In the genomic region with DNA sequence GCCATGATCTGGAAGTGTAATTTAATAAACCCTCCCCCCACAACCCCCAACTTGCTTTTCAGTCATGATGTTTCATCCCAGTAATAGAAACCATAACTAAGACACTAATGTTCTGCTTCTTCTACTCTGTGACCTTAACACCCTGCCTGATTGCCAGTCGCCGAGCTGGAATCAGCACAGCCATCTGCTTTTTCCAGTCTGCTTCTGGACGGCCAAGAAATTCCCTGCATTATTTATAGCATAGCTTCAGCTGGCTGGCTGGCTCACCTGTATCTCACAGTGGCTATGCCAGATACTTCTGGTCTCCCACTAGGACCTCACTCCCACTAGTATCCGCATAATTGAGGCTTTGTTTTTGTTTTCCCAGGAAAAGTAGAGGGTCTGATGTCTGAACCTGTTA, we compare ENCODE assay signal across 19 mouse cellular contexts. TPM values are rescaled to one million over a fixed set of nuclear protein-coding genes. Genes with fewer than 3 reads are reported as not detected.
DNase-seq lines count a peak whose midpoint lies in the region.
"Had no signal": no experiment of that assay in that cellular context is flagged by ENCODE, and none has a peak within 500 bp of the region (broad histone marks: within the 10 kb centered on the region; RNA-seq: fewer than 3 reads in every experiment).

No protein-coding gene starts in this region.

- intact Hi-C loops in heart, postnatal 25 days (cut with DNase I) = no loop called here
- intact Hi-C loops in gastrocnemius, postnatal 36 days (cut with DNase I) = no loop called here
- intact Hi-C loops in left cerebral cortex, postnatal 36 days (cut with DNase I) = no loop called here

- DNase-seq in heart, adult 8-10 months (ENCODE audit: low spot score) = peak; percentile 46
- no peak for DNase-seq in heart, postnatal 25 days (ENCODE audit: low spot score)
- peak; percentile 21 for DNase-seq in cerebellum, adult 8-10 months
- peak; percentile 27 for DNase-seq in cerebellum, postnatal 14 days
- DNase-seq in gastrocnemius, postnatal 36 days = peak; percentile 31
- no peak for DNase-seq in lung, postnatal 14 days
- DNase-seq in left cerebral cortex, postnatal 36 days (ENCODE audit: low spot score in 2 of 2) = no peak
- DNase-seq: adrenal gland, adult 8-10 months; kidney, postnatal 36 days; left cerebral cortex, postnatal 4 days; lung, adult 18-20 months; lung, postnatal 4 days; right cerebral cortex, adult 18-20 months; thymus, postnatal 25 days had no signal

RNA-seq across cellular contexts. Expression of a gene that starts 14.7 kb away (rescaled TPM):
- 10 to 100 TPM; 19.0 to 22.5 (median 21.7) TPM for total RNA-seq in heart, adult 8-10 months (2022)
- total RNA-seq in heart, postnatal 25 days (2021) = 10 to 100 TPM; 18.9 to 21.6 TPM
- total RNA-seq in gastrocnemius, postnatal 36 days (2021) = 10 to 100 TPM; 14.5 to 15.2 TPM
- 1 to 10 TPM; 5.5 to 8.4 TPM for total RNA-seq in left cerebral cortex, postnatal 36 days (2021)

RNA-seq across cellular contexts. Expression of a gene that starts 20.5 kb away (rescaled TPM):
- total RNA-seq in heart, adult 8-10 months (2022) = 1 to 10 TPM; 4.1 to 8.3 (median 5.9) TPM
- 1 to 10 TPM; 4.9 to 5.2 TPM for total RNA-seq in heart, postnatal 25 days (2021)
- 1 to 10 TPM; 3.6 to 3.9 TPM for total RNA-seq in gastrocnemius, postnatal 36 days (2021)
- total RNA-seq in left cerebral cortex, postnatal 36 days (2021) = 10 to 100 TPM in 1 of 2 experiments, 1 to 10 TPM in 1; 9.4 to 11.6 TPM

RNA-seq across cellular contexts. Expression of a gene that starts 42.0 kb away (rescaled TPM):
- not detected for total RNA-seq in heart, adult 8-10 months (2022)
- total RNA-seq in heart, postnatal 25 days (2021) = not detected
- not detected for total RNA-seq in gastrocnemius, postnatal 36 days (2021)
- not detected for total RNA-seq in left cerebral cortex, postnatal 36 days (2021)
- total RNA-seq: adrenal gland, adult 8-10 months; common myeloid progenitor, adult 5-6 weeks; ES-E14; gastrocnemius, postnatal 4 days; left cerebral cortex, adult 18-20 months; left cerebral cortex, postnatal 4 days; liver, adult 2 months had no signal

Comparison
In these comparisons a context has a peak if more than half of its experiments do, and no peak if none do; other contexts are left out.
1. DNase-seq: peak in heart, adult 8-10 months (single experiment), cerebellum, adult 8-10 months (single experiment), cerebellum, postnatal 14 days (2 of 2) and gastrocnemius, postnatal 36 days (2 of 2); none in heart, postnatal 25 days (single experiment), lung, postnatal 14 days (single experiment) and left cerebral cortex, postnatal 36 days (0 of 2).